Mouse (Mus musculus) right cerebral cortex, postnatal 10 days (tissue): ENCODE data around the gene Ankib1.
A peak's percentile ranks its signal among the peaks of the same experiment; 100 is the strongest.
"Not testable (repeated sequence)": the region's sequence is repeated elsewhere in the genome, so short reads cannot be mapped to it uniquely, and the experiment has no call there.

Experiments
- DNase-seq, 2 experiments: peaks; one replicate each; pipeline ENCODE4 v3.0.0; 2021; ENCODE audit warnings: low spot score in 2 of 2

Gene Ankib1

DNA sequence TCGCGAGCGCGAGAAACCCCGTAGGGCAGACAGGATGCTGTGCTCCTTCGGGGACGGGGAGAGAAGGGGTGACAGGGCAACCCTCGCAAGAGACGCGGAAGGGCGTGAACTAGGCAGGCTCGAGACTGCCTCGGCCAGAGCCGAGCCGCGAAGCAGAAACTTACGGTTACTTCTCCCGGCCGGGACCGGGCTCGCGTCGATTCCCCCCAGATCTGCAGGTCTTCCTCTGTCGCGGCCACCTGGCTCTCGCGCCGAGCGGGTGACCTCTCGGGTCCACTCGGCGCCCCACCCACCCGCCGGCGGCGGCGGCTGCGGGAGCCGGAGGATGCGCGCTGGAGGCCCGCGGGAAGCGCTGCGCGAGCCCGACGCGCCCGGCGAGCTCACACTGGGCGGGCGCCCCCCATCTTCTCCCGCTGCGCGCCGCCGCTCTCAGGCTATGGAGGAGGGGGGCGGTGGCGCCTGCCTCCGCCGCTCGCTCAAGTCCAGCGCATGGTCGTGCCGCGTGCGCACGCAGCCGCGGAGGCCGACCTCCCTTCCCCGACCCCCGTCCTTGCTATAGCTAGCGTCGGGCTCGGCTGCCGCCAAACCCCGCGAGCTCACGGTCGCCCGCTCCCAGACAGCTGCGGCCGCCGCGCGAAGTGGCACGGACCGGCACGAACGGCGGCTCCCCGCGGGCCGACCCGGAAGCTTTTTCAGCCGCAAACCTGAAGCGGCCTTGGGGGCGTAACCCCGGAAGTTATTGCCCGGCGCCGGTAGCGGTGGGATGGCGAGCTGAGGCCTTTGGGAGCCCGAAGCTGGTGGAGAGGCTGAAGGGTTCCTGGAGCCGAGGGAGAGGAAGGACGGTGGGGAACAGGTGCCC, at the start of gene Ankib1, which contains the start of gene Krit1:
Gene Ankib1, minus strand, starts transcription at position 493 of the 859 bp plus-strand sequence.
Gene Krit1, plus strand, starts transcription at position 752 of the 859 bp plus-strand sequence.
- peak; percentile 95 for DNase-seq

DNA sequence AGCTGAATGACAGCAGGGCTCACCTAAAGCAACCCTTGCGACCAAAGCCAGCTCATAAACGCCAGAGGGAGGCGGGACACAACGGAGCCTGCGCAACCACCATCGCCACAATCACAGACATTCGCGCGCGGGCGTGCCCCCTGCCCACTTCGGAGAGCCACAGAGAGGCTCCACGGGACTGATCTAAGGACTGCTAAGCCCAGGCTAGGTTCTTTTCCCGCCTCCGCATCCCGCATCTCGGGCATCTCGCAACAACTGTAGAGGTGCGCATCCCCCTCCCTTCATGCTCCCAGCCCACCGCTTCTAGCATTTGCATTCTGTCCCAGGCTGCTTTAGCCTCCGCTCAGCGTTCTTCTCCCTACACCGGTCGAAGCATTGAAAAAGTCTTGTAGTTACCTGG, 42.3 kb upstream of the Ankib1 start, which contains the start of gene Lrrd1:
Gene Lrrd1, plus strand, starts transcription at position 148 of the 400 bp plus-strand sequence.
- peak; percentile 31 to 32 for DNase-seq

DNA sequence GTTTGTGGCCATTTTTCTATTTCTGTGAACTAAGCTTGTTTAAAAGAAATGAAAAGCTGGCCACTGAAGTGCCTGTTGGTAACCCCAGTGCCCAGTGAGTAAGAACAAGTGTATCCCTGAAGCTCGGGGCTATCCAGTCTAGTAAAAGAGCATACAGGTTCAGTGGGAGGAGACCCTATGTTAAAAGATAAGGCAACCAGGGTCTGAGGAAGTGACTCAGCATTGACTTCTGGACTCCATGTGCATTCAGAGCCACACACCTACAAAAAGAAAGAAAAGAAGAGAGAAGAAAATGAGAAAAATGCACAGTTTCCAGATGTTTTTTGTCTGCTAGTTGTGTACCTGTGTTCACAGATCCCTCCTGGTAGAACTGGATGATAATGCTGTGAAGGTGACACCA, 31.4 kb upstream of the Ankib1 start:
- no peak for DNase-seq

DNA sequence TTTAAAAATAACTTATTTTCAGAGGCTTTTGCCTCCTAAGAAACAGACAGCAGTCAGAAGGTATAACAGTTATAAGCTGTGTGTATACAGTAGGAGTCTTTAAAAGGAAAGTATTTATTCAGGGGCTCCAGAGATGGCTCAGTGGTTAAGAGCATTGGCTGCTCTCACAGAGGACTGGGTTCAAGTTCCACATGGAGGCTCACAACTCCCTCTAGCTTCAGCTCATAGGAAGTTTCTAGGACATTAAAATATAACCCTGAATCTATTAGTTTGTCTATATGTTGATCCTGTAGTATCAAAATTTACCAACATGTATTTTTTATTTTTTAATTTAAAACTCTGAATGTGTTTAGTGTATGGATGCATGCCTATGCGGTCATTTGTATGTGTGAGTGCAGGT, 5.7 kb upstream of the Ankib1 start:
- DNase-seq = no peak

DNA sequence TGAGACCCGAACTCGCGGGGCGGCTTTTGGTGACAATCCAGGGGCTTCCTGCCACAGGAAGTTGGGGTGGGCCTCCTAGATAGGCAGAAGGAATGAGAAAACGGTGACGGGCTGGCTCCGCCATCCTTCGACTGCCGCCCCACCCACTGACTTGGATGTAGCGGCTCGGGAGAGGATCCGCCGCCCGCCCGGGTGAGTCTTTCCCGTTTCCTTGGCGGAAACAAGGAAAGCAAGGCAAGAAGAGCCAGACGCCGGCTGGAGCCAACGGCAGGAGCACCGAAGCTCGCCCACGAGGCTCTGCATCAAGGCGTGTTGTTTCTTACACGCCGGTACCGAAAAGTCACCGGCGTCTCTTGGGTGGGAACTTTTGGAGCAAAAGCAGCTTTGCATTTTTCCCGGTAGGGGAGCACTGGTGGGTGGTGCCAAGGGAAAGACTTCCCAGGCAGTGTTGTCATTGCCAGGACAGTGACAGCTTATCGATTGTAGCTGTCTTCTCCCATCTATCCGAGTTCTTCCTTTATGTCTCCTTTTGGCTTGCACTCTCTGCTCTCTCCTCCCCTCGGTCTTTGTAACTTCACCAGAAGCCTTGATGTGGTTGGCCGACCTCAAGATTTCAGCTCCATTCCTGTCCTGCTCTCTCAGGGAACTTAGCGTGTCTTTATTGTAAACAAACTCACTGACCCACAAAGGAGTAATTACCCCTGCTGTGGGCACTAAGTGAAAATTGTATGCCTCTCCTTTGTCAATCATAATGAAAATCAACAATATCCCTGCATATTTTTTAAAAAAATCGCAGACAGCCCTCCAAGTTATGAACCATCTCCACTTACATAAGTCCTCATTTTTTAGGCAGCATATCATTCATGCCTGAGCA, 804 bp upstream of the Ankib1 start:
- DNase-seq = no peak

DNA sequence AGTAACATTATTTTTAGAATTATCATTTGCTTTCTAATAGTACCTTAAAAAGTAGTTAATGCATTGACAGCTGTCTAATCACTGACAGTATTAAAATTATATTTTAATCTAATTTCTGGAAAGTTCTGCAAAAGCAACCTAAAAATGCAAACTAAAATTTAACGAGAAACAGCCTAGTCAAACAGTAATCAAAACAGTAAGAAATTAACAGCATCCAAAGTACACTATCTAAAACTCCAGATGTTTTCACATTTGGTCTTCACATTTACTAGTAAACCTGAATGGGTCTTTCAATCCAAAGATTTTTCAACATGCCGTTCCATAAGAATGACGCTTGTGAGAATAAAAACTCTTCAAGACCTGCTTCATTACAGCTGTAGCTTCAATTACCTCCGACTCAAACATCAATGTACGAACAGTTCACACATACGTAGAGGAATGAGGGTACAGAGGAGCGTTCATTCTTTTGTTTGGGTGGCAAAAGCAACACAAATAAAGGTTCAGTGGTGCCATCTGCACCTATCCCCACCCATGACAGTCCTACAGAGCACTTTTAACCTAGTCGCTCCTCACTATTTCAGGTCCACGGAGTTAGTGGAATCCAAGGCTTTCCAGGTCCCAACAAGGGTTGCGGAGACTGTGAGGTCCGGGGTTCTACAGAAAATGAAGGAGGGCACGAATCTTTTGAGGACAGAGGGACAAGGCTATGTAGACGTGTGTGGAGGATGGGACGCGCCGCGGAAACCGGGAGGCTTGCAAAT, 873 bp downstream of the Ankib1 start:
- DNase-seq = no peak

DNA sequence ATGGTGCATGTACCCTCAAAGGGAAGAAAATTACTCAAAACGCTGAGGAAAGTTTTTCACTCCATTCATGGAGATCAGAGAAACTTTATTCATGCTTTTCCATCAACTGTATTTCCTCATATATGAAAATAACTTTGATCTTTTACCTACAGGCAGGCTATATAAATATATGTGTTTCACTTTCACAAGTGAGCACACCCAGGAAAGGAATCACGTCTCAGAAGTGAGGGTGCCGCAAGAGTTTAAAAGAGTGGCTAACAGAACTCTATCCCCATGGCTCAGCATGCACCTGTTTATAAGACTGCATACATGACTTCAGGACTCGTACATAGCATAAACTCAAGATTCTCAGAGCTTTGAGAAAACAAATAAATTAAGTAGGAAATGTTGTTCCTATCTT, 1.8 kb downstream of the Ankib1 start:
- no peak for DNase-seq

DNA sequence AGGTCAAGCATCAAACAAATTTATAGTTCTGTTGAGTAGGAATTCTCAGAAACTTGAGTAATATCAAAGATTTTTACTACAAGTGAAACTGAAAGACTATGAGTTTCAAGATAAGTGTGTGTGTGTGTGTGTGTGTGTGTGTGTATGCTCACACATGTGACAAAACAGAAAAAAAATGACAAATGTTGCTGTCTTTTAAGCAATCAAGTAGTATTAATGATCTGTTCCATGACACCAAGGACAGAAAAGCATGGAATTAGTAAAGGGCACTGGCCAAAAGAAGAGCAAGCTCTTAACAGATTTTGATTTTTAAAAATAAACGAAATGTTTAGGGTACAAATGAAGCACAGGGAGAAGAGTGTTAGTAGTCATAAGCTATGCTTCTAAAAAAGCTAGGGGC, 2.7 kb downstream of the Ankib1 start:
- DNase-seq = no peak

DNA sequence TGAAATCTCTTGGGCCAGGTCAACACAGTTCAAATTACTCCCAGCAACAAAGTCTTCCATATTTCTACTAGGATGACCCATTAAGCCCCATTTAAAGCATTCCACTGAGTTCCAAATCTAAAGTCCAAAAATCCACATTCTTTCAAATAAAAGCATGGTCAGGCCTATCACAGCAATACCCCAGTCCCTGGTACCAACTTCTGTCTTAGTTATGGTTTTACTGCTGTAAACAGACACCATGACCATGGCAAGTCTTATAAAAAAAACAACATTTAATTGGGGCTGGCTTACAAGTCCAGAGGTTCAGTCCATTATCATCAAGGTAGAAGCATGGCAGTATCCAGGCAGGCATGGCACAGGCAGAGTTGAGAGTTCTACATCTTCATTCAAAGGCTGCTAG, 4.1 kb downstream of the Ankib1 start:
- DNase-seq = not testable (repeated sequence)

DNA sequence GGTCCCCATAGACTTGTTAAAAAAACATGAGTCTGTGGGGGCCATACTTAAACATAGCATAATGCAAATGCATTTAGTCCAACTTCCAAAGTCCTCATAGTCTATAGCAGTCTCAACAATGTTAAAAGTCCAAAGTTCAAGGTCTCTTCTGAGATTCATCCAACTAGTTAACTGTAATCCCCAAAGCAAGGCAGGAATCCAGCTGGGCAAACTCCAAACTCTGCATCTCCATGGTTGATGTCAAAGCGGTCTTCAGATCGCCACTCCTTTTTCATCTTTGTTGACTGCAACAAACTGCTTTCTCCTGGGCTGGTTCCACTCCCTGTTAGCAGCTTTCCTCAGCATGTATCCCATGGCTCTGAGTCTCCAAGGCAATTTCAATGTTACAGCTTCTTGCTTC, 5.6 kb downstream of the Ankib1 start:
- DNase-seq = not testable (repeated sequence)

DNA sequence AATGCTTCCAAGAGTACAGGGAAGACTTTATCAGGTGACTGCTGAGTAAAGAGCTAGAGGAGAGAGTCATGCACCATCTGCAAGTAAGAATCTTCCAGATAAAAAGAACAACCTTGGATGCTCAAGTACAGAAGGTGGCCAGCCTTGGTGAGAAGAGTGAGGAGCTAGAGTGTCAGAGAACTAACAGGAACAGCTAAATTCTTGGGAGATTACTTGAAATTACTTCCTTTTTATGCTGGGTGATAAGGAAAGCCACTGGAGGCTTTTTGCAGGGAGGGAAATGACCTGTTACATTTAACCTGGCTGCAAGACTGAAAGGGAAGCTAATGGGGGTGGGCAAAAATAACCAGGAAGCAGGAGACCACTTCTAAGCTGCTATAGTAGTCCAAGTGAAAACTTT, 11.7 kb downstream of the Ankib1 start:
- no peak for DNase-seq

DNA sequence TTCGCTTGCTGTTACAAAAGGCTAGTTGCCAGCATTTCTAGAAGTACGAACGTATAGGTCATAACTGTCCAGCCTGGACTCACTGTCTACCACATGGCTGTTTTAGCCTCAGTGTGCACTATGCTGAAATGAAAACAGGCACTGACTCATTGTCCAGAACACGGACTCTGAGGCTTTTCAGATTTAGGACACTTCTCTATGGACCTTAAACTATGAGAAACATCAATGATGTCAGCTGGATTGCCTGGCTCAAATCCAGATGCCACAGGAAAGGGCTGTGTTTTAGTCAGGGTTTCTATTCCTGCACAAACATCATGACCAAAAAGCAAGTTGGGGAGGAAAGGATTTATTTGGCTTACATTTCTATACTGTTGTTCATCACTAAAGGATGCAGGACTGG, 15.2 kb downstream of the Ankib1 start:
- DNase-seq = no peak

DNA sequence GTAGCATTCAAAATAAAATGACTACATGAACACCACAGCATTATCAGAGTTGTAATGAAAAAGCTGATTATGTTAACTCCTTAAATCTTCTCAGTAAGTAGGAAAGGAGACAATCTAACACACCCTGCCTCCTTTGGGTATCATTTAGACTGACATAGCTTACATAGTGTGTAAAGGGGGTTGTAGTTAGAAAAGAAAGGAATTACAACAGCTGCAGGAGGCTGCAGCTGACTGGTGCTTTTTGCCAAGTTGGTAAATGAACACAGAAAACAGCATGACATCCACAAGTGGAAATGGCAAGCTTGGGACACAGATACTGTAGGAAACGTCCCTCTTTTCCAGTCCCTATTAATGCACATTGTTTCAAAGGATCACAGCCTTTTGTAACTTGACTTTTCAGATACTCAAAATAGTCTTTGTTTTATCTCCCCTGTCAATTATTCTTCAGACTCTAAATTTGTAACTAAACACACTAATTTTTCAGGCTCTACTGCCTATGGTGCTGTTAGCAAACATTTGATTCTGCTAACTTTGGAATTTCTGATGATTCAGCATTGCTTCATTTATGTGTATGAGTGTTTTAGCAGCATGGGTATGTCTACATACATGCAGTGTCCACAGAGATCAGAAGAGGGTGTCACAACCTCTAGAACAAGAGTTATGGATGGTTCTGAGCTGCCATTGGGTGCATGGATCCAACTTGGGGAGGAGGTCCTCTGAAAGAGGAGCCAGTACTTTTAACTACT, 17.8 kb downstream of the Ankib1 start:
- no peak for DNase-seq

DNA sequence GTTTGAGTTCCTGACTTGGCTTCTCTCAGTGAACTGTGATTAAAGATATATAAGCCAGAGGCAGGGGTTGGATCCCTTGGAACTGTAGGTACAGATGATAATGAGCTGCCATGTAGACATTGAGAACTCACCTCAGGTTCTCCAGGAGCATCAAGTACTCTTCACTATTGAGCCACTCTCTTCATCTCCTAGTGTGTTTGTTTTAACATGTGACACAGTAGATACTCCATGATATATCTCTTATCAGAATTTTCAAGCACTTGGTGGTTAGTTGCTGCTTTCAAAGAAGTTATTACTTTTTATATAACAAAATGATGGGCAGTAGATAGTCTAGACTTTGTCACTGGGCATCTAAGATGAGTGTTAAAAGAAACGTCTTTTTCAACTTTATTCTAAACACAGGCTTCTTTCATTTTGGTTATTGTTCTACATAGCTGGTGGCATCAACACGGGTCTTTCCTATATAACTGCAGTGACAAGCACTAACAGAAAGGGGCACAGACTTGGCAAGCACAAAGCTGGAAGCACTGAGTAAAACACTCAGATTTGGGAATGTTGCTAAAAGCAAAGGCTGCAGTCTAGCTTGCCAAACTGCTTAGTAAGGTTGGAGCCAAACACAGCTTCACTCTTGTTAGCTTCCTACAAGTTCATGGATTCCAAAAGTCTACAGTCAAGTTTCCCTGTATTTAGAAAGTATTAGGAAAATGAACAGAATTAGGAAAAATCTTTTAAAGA, 18.6 kb downstream of the Ankib1 start:
- DNase-seq = peak in 1 of 2 experiments; percentile 37

DNA sequence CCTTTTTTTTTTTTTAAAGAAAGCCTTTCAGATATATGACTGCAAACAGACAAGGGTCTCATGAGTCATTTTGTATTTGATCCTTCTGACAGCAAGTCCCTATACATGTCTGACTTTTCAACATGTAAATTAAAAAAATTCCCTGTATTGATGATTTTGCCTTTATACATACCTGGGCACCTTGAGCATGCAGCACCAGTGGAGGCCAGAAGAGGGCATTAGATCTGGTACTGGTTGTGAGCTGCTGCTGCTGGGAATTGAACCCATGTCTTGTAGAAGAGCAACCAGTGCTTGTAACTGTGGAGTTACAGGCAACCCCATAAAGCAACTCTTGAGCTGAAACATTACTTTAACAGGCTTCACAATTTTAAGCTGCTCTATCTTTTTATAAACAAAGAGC, 20.1 kb downstream of the Ankib1 start:
- DNase-seq = no peak

DNA sequence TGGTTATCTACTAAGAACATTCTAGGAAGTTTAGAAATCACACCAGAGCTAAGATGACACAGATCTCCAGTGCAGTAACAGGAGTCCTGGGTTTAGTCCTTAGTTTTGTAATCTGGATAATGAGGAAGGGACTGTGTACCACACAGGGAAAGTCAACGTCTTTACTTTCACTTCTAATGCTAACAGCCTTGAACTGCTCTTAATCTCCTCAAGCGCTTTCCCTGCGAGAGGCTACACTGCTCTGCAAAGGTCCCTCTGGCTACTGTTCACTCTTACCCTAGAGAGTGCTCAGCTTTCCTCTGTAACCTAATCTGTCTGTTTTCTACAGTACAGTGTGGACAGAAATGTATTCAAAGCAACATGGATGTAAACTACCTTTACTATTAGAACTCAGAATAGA, 30.7 kb downstream of the Ankib1 start:
- DNase-seq = no peak

DNA sequence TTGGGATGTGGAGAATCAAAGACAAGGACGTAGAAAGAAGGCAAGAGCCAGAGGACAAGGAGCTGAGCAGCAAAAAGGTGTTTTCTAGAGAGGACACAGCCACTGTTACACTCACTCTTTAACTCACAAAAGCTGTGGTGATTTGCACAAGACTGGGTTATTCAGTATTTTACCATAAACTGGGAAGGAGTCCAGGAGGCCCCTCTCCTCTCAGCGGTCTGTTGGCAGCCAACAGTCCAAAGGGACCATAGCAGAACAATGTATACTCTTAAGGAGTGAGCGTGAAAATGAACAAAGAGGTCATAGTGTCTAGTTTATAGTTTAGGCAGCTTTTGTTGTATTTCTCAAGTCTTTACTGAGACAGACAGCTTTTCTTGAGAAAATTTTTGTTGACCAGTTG, 31.2 kb downstream of the Ankib1 start:
- no peak for DNase-seq

DNA sequence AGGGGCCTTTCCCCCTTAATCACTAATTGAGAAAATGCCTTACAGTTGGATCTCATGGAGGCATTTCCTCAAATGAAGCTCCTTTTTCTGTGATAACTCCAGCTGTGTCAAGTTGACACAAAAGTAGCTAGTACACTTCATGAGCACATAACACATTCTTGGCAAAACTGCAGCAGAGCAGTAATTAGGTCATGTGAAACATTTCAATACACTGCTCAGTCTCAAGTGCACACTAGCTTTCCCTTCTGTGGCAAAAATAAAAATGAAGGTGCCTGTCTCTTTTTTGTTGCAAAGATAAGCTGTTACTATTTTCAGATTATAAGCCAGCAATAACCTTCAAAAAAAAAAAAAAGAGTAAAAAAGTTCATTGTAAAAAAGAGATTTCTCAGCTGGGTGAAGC, 52.2 kb downstream of the Ankib1 start:
- not testable (repeated sequence) for DNase-seq

DNA sequence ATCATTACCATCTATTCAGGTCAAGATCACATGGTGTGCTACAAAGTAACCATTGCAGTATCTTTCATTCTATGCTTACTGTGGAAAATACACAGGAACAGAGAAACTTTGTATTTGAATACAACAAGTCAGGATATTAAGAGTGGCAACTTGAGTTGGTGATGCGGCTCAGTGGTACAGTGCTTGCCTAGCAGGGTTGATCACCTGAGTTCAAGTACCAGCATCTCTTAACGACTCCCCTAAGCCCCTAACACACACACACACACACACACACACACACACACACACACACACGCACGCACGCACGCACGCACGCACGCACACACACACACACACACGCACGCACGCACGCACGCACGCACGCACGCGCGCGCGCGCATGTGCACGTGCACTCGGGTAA, 69.9 kb downstream of the Ankib1 start:
- not testable (repeated sequence) for DNase-seq

DNA sequence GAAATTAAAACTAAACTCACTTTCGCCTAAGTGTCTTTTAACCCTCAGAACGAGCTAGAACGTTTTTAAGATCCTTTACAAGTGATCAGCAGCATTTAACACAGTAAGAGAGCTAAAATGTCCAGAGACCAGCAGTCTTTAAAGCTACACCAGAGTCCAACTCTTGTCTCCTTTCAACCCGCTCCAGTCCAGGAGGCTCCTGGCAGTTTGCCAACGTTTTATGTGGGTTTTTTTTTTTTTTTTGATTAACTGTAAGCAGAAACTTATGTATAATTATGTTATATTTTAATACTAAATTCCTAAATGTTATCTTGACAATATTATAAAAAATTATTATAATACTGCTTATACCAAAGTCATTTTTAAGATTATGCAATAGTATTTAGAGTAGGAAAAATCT, 73.9 kb downstream of the Ankib1 start:
- no peak for DNase-seq
